Mouse (Mus musculus) heart, postnatal 0 days (tissue): ENCODE measurements around the gene Olfr611.

Source experiments
- CTCF ChIP-seq: IDR thresholded peaks from 2 replicates; pipeline ENCODE4 v1.5.1; 2016; ENCODE audit warnings: antibody characterized with exemption, control low read depth, low read depth
- EP300 ChIP-seq: IDR thresholded peaks from 2 replicates; pipeline ENCODE4 v1.6.1; 2016; ENCODE audit warnings: antibody characterized with exemption, low read depth

DNA sequence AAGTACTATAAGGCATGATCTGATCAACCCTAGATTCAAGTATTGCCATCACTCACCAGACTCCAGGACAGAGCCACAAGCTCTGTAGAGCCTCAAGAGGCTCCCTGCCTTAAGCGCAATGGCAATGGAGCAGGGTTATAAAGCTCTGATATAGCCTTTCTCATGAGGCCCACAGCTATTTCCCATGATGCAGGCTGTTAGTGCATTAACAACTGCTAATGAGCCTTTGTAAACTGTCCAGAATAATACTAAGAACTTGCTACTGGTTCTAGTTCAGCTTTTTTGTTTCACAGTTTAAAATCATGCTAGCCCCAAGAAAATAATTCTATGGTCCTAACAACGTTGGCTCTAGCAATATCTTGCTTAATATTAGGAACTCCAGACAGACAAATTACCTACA, 8.6 kb downstream of the Olfr611 start, which contains the start of gene Olfr610:
- no peak for TF ChIP-seq CTCF
- no peak for TF ChIP-seq EP300
